Mouse (Mus musculus): Measurements from ENCODE around the gene Sag.

GRCm38 (mm10) chr1:87798306-87798705 is 5.2 kb upstream of the Sag start:
- no peak for TF ChIP-seq CTCF (conservative IDR thresholded peaks at IDR 0.05; ENCODE audit: low read length)
- no peak for TF ChIP-seq NANOG (IDR thresholded peaks at IDR 0.05; ENCODE audit: borderline replicate concordance, low read length)
- TF ChIP-seq POU5F1 (IDR thresholded peaks at IDR 0.05; ENCODE audit: borderline replicate concordance, low read length), result no peak

Data from E14TG2a.4 (cell line).